Mouse (Mus musculus) forebrain, embryonic 12.5 days (tissue): Measurements from ENCODE around the gene Ttc37. TPM values are rescaled to one million over a fixed set of nuclear protein-coding genes. Genes with fewer than 3 reads are reported as not detected.

Experiments
- ATAC-seq: fragments of 200-750 bp; cut with Nextera tagmentation; 2 replicates; pipeline ENCODE4 v1.8.0; 2017; ENCODE audit warnings: moderate TSS enrichment; ENCODE audit not compliant: low FRiP score
- H3K27ac ChIP-seq: fragments of 300-500 bp; sonication (generic); 2 replicates; pipeline ENCODE4 v1.5.1; 2016; ENCODE audit warnings: mild to moderate bottlenecking
- H3K27me3 ChIP-seq: fragments of 300-500 bp; sonication (generic); 2 replicates; pipeline ENCODE4 v1.6.1; 2016; ENCODE audit warnings: mild to moderate bottlenecking
- H3K36me3 ChIP-seq: fragments of 300-500 bp; sonication (generic); replicated peaks from 2 replicates; pipeline ENCODE4 v1.6.1; 2016; ENCODE audit warnings: mild to moderate bottlenecking
- H3K4me1 ChIP-seq: fragments of 300-500 bp; sonication (generic); 2 replicates; pipeline ENCODE4 v1.6.1; 2016
- H3K4me2 ChIP-seq: fragments of 300-500 bp; sonication (generic); 2 replicates; pipeline ENCODE4 v1.6.1; 2016; ENCODE audit warnings: mild to moderate bottlenecking, moderate library complexity
- H3K4me3 ChIP-seq: fragments of 300-500 bp; sonication (generic); replicated peaks from 2 replicates; pipeline ENCODE4 v1.5.1; 2016; ENCODE audit warnings: mild to moderate bottlenecking
- H3K9ac ChIP-seq: fragments of 300-500 bp; sonication (generic); 2 replicates; pipeline ENCODE4 v1.6.1; 2016; ENCODE audit warnings: mild to moderate bottlenecking
- H3K9me3 ChIP-seq: fragments of 300-500 bp; sonication (generic); 2 replicates; pipeline ENCODE4 v1.6.1; 2016
- WGBS: fragments of 180-500 bp; shearing (Covaris S2); methylation state at CpG from one replicate; pipeline ENCODE4 v1.1.7; 2016; 5-methylcytosine and 5-hydroxymethylcytosine counted together
- polyA plus RNA-seq: library from polyadenylated mRNA; unstranded; fragments of >200 nt; fragmentation: Nextera tagmentation; extraction: Ambion mirVana; gene quantifications from 2 replicates; pipeline ENCODE4 v1.2.1, GENCODE M21; 2016

The Ttc37 gene
- polyA plus RNA-seq, result 16.9 and 17.2 TPM in 2 replicates

DNA sequence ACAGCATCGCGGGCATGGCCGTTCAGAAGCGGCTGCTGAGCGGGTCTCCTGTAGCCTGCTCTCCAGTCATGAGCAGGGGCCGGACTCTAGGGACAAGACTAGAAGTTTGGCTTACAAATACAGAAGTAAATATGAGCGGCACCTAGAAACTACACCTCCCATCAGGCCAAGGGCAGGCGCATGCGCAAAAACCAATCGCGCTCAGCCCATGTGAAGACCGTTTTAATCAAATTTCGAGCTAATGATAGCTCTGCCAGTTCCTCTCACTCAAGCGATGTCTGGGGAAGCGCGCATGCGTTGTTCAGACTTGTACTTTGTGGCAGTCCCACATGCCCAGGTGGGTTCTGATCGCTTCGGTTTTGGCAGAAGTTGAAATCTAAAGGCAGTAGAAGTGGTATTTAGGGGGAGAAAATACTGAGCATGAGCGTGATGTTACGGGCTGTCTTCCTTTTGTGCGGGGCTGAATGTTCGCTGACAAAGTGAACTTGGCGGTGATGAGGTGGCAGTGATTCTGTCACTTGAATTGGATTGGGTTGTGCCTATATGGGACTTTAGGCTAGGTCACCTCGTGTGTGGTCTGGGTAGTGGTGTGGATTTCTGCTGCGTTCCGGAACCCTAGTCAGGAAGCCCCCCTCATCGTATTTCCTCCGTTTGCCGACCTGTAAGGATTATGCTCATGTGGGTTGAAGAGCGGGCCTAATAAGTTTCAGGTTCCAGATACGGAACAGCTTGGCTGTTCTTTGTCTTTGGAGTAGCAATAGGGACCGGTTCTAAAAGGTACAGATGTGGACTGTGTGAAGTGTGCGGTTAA, at the start of gene Ttc37, which contains the start of gene Arsk:
Gene Ttc37 (plus strand): TSS at position 242 of the 811 bp plus-strand sequence.
Gene Arsk (minus strand): TSS at position 168 of the 811 bp plus-strand sequence.
- Histone ChIP-seq H3K4me2 (peak within 1 kb of the TSS; percentile 71), H3K4me3 (peak within 1 kb of the TSS; percentile 66), H3K4me1 (0 out of 2 replicates have a peak, but pooled peaks cover 6% of the 10 kb centered on the region), H3K36me3 (no peaks in the 10 kb centered on the region; the same call in 1 of the 2 replicates), H3K9ac (peak within 1 kb of the TSS; percentile 70), H3K27me3 (no peaks in the 10 kb centered on the region), H3K9me3 (no peaks in the 10 kb centered on the region), H3K27ac (peak within 1 kb of the TSS; percentile 81)
- under 1% methylated on average over 34 of the region's 34 CpGs for WGBS
- ATAC-seq, result peak; percentile 96

DNA sequence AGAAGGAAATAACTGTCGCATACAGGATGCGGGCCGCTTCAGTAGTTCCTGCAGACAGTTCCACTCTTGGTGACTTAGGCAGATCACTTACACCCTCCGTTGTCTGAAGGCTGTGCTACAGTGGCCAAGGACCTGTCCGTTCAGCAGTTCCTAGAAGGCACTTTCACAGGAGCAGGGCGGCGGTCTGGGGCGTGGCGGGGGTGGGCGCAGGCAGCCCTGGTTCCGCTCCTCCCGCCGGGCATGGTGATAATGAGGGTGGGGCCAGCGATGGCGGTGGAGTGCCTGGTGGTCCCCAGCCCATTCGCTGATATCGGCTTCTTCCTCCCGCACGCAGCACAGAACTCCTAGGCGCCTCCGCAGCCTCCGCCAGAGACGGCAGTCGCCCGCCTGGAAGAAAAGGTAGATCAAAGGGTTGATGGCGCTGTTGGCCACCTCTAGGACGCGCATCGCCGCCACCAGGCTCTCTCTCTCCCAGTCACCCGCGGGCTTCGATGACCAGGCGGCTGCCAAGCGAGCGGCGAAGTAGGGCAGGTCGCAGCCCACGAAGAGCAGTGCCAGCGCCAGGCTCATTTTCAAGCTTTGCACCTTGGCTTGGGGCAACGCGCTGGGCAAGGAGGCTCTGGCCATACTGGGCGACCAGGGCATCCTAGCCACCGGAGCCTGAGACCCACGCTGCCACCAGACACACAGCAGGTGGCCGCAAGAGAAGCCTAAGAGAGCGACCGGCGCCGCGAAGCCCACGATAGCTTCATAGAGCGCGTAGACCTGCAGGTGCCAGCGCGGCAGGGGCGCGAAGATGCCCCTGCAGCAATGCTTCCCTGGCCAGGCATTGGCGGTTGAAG, 42.9 kb upstream of the Ttc37 start:
- H3K36me3 ChIP-seq, result no peaks in the 10 kb centered on the region
- peak overlapping the region; percentile 51 for H3K4me3 ChIP-seq
- peak; percentile 68 for ATAC-seq
- H3K27ac ChIP-seq, result no peak overlapping the region
- peak overlapping the region; percentile 54 for H3K9ac ChIP-seq
- H3K4me1 ChIP-seq, result peaks cover 16% of the 10 kb centered on the region
- H3K9me3 ChIP-seq, result no peaks in the 10 kb centered on the region
- H3K27me3 ChIP-seq, result peaks cover 52% of the 10 kb centered on the region
- WGBS, result under 1% methylated on average over 54 of the region's 59 CpGs
- peak overlapping the region; percentile 97 for H3K4me2 ChIP-seq

DNA sequence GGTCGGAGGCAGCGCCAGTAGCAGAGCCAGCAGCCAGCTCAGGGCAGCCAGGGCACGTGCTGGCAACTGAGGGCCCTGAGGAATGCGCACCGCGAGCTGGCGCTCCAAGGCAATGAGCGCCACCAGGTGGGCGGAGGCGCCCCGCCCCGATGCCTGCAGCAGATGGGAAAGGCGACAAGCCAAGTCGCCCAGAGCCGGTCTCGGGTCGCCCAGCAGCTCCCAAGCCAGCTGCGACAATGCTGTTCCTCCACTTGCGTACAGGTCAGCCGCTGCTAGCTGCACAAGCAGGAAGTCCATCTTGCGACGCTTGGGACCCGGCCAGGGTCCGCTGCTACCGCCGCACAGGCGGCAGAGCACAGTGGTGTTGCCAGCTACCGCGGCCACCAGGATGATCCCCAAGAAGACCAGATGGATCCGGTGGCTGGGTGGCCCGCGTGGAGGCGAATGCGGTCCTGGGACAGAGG, 42.2 kb upstream of the Ttc37 start:
- no peaks in the 10 kb centered on the region for H3K36me3 ChIP-seq
- peaks cover 52% of the 10 kb centered on the region for H3K27me3 ChIP-seq
- H3K4me3 ChIP-seq, result peak overlapping the region; percentile 51
- H3K4me1 ChIP-seq, result peaks cover 16% of the 10 kb centered on the region
- peak overlapping the region; percentile 97 for H3K4me2 ChIP-seq
- ATAC-seq, result peak; percentile 91
- under 1% methylated on average over 34 of the region's 34 CpGs for WGBS
- no peaks in the 10 kb centered on the region for H3K9me3 ChIP-seq
- H3K9ac ChIP-seq, result peak overlapping the region; percentile 54
- no peak overlapping the region for H3K27ac ChIP-seq

DNA sequence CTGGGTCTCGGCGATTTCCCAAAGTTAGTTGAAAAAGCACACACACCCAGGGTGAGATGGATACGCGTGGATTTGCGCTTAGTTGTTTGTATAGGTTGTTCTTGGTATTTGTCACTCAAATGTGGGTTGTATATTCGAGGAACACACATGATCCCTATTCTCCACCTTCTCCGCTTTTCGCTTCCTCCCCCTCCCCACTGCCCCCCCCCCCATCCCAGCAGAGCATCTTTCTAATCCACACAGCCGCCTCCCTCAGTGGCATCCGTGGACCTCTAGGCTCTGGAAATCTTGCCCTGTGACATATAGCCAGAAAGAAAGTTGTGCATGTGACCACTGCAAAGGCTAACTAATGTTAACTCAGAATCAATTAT, 41.7 kb upstream of the Ttc37 start, which contains the start of gene Gpr150:
Gene Gpr150 (minus strand): TSS at position 101 of the 371 bp plus-strand sequence.
- H3K4me1 ChIP-seq, result peaks cover 16% of the 10 kb centered on the region
- 13% methylated on average over 10 of the region's 10 CpGs for WGBS
- H3K4me3 ChIP-seq, result peak within 1 kb of the TSS; percentile 51
- no peaks in the 10 kb centered on the region for H3K9me3 ChIP-seq
- ATAC-seq, result no peak; the same call in 1 of the 2 replicates
- no peak within 1 kb of the TSS for H3K27ac ChIP-seq
- H3K27me3 ChIP-seq, result peaks cover 52% of the 10 kb centered on the region
- no peaks in the 10 kb centered on the region for H3K36me3 ChIP-seq
- peak within 1 kb of the TSS; percentile 54 for H3K9ac ChIP-seq
- H3K4me2 ChIP-seq, result peak within 1 kb of the TSS; percentile 97

DNA sequence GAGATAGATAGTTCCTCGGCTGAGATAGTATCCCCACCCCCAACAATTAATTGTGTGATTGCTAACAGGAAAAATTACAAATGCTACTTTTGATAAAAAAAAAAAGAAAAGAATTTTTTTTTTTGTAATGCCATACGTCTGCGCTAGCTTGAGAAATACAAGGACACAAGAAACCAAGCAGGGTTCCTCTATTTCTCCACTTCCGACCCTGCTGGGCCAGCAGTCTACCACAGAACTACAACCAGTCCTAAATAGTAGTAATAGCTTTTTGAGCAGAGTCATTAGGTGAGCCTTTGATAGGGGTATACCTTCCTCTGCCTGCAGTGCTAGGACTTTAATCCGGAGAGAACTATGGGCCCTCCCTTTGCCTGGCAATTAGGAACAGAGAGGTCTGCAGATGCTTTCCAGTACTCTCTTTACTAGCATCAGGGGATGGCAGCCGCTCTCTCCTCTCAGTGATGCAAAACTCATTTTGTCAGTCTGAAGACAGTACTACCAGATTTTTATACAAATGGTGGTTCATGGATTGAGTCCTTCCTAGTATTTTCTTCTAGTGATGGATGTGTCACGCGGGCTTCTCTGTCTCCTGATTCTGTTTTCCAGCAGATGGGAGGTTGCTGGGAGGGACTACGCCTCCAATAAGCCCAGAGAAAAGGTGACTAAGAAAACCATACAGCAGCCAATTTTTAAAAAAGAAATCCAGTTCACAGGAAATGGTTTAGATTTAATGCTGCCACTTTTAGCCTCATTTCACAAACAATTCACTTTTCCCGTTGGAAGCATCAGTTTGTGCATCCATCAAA, 41.1 kb upstream of the Ttc37 start:
- Histone ChIP-seq H3K4me2 (no peak overlapping the region), H3K4me3 (no peak overlapping the region), H3K27me3 (peaks cover 51% of the 10 kb centered on the region), H3K9ac (no peak overlapping the region), H3K9me3 (no peaks in the 10 kb centered on the region), H3K36me3 (0 out of 2 replicates have a peak, but pooled peaks cover 4% of the 10 kb centered on the region), H3K27ac (no peak overlapping the region), H3K4me1 (peaks cover 16% of the 10 kb centered on the region)
- WGBS, result 72% methylated on average over 10 of the region's 10 CpGs
- ATAC-seq, result no peak

DNA sequence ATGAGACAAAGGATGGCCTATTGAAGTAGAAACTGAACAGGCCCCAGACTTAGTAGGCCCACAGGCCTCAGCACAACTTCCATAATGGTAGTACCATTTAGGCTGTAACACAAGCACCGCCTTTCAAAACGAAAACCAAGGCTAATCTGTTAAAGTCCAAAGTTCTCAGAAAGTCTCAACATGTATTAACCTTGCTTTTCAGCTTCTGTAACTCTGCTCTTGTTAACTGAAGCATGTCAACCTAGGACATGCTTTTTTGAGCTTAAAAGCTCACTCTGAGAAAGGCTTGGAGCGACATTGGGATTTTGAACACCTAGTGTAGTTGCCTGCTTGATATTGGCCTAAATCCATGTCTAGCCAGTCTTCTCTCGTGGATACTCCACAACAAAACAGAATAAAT, 38.9 kb upstream of the Ttc37 start:
- Histone ChIP-seq H3K4me3 (no peak overlapping the region), H3K27me3 (peaks cover 33% of the 10 kb centered on the region), H3K36me3 (0 out of 2 replicates have a peak, but pooled peaks cover 4% of the 10 kb centered on the region), H3K4me1 (peaks cover 16% of the 10 kb centered on the region), H3K9ac (no peak overlapping the region), H3K27ac (no peak overlapping the region), H3K9me3 (no peaks in the 10 kb centered on the region), H3K4me2 (no peak overlapping the region)
- 91% methylated on average over 4 of the region's 4 CpGs for WGBS
- no peak for ATAC-seq

DNA sequence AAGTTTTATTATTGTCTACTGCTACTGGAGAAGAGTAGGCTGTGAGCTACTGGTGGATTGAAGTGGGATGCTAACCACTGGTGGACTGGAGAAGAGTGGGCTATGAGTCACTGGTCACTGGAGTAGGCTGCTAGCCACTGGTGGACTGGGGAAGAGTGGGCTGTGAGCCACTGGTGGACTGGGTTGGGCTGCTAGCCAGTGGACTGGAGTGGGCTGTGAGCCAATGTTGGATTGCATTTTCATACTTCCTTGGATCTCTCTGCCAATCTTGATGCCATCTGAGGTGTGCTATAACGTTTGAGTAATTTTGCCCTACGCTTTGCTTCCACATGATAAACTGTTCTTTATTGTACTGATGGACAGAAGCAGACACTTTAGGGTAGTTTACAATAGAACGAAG, 36.4 kb upstream of the Ttc37 start:
- H3K36me3 ChIP-seq, result peaks cover 8% of the 10 kb centered on the region; the same call in 1 of the 2 replicates
- no peak for ATAC-seq
- H3K9ac ChIP-seq, result no peak overlapping the region
- H3K27me3 ChIP-seq, result peaks cover 10% of the 10 kb centered on the region
- 87% methylated on average over 3 of the region's 3 CpGs for WGBS
- no peaks in the 10 kb centered on the region for H3K4me1 ChIP-seq
- H3K4me2 ChIP-seq, result no peak overlapping the region
- H3K4me3 ChIP-seq, result no peak overlapping the region
- no peak overlapping the region for H3K27ac ChIP-seq
- no peaks in the 10 kb centered on the region for H3K9me3 ChIP-seq

DNA sequence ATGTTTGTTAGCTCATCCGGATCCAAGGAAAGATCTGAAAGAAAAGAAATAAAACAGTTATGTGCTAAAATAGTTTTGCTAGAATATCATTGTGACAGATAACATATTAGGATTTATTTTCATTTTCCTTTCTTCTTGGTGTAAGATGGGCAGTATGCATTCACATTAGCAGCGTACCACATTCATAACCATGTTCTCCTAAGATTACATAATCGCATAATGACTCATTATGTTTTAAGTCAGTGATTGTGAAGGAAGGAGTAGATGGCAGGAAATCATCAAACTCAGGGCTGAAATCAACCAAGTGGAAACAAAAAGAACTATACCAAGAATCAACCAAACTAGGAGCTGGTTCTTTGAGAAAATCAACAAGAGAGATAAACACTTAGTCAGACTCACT, 36.0 kb upstream of the Ttc37 start:
- Histone ChIP-seq H3K27me3 (peaks cover 6% of the 10 kb centered on the region), H3K36me3 (peaks cover 8% of the 10 kb centered on the region; the same call in 1 of the 2 replicates), H3K9me3 (no peaks in the 10 kb centered on the region), H3K27ac (no peak overlapping the region), H3K4me1 (no peaks in the 10 kb centered on the region), H3K4me2 (no peak overlapping the region), H3K4me3 (no peak overlapping the region), H3K9ac (no peak overlapping the region)
- ATAC-seq, result no peak
- WGBS, result 96% methylated on average over 3 of the region's 3 CpGs

DNA sequence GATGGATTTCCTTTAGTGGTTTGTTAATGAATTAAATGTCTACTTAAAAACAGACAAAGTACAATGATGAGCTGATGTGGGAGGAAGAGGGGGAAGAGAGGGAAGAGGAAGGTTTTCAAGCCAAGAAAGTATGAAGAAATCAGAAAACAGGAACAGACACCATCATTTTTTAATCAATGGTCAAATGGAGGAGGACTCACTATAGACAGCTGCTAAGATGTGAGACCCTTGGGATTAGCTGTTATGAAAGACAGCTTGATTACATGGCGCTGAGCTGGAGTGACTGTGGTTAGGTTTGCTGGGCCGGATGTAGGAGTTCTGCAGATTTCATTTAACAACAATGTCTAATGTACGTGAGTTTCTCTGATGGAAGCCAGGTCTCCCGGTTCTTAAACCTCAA, 35.0 kb upstream of the Ttc37 start:
- Histone ChIP-seq H3K9ac (no peak overlapping the region), H3K4me2 (no peak overlapping the region), H3K4me3 (no peak overlapping the region), H3K4me1 (no peaks in the 10 kb centered on the region), H3K27me3 (no peaks in the 10 kb centered on the region), H3K9me3 (no peaks in the 10 kb centered on the region), H3K36me3 (peaks cover 8% of the 10 kb centered on the region; the same call in 1 of the 2 replicates), H3K27ac (no peak overlapping the region)
- 89% methylated on average over 4 of the region's 4 CpGs for WGBS
- ATAC-seq, result no peak

DNA sequence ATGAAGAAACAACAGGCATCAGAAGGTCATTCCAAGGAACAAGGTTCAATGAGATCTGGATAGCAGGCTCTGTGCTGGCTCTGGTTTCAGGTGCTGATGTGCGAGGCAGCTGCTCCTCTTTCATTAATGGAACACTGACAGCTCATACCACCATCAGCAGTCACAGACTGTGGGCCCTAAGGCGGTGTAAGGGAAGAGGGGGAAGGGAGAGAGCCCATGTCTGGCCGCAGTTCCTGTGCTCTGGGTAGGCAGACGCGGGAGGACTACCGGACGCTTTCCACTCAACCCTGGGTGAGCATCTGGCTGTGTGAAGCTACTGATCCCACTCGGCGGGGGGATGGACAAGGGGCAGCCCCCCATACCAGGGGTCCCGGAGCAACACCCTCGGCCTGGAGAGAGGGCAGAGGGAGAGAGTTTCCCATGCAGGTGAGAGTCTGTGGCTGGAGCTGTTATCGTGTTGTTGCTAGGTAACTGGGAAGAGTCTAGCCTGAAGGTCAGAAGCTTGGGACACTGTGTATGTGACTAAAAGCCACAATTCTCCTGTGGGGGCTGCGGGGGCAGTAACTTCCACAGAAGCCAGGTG, 34.1 kb upstream of the Ttc37 start:
- Histone ChIP-seq H3K4me3 (no peak overlapping the region), H3K9me3 (no peaks in the 10 kb centered on the region), H3K9ac (no peak overlapping the region), H3K36me3 (peaks cover 8% of the 10 kb centered on the region; the same call in 1 of the 2 replicates), H3K4me2 (no peak overlapping the region), H3K4me1 (no peaks in the 10 kb centered on the region), H3K27ac (no peak overlapping the region), H3K27me3 (no peaks in the 10 kb centered on the region)
- WGBS, result 89% methylated on average over 13 of the region's 13 CpGs
- ATAC-seq, result no peak

DNA sequence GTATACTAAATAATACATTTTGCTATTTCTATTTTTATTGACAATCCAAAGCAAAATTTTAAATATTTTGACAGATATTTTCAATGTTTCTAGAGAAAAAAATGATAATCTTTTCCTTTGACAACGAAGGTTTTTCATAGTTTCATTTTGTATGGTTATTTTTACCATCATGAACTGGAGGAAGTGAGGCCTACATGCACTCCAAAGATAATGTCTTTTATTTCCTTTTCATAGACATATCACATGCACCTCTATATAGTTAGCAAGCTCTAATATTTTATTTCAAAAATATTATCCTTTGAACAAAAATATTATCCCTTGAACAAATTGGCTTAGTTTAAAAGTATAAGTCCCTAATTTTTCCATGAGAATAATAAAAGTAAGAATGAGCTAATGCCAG, 24.2 kb upstream of the Ttc37 start:
- Histone ChIP-seq H3K27ac (no peak overlapping the region), H3K4me1 (no peaks in the 10 kb centered on the region), H3K4me3 (no peak overlapping the region), H3K9me3 (no peaks in the 10 kb centered on the region), H3K4me2 (no peak overlapping the region), H3K9ac (no peak overlapping the region), H3K36me3 (no peaks in the 10 kb centered on the region), H3K27me3 (no peaks in the 10 kb centered on the region)
- ATAC-seq, result no peak
- 96% methylated on average over 1 of the region's 1 CpGs for WGBS
